Mouse (Mus musculus): Measurements from ENCODE around the gene Cacng5.

Gene Cacng5

DNA sequence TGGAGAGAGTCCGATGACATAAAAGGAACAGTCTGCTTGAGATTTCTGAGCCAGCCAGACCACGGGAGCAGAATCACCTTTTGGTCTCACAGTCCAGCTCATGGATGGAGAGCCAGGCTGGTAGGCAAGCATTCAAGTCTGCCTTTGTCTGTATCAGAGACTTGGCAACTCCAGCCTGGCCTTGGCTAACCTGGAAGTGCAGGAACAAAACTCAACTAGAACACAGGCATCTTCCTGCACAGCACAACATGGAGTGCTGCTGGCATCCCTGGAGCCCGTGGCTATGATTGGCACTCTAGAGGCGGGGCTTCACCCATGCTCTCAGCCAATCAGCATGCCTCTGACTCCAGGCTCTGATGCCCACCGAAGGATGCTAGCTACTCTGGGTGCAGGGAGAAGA lies 38.0 kb downstream of the Cacng5 start:
- DNase-seq = no peak

DNA sequence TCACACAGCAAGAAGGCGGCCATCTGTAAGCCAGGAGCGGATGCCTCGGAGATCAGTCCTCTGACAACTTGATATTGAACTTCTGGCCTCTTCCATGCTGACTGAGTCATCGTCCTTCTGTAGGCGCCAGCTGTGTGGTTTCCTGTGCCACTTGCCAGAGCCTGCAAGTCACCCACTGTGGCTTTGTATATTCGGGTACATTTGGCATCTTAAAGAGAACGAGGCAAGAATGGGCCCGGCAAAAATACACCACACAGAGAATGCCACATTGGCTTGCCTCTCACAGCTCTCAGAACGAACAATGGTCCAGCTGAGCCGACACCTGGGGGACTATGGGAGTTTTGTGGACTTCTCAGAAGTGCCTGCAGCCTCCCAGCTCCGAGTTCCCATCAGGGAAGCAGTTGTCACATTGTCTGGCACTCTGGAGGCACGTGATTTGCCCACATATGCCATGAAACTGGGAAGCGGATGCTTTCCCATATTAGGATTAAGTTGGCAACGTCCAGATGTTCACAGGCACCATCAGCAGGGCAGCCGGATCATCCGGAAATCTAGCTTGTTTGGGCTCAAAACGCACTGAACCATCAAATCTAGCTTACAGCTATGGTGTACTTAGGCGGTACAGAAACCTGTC lies 38.9 kb downstream of the Cacng5 start:
- DNase-seq = no peak

DNA sequence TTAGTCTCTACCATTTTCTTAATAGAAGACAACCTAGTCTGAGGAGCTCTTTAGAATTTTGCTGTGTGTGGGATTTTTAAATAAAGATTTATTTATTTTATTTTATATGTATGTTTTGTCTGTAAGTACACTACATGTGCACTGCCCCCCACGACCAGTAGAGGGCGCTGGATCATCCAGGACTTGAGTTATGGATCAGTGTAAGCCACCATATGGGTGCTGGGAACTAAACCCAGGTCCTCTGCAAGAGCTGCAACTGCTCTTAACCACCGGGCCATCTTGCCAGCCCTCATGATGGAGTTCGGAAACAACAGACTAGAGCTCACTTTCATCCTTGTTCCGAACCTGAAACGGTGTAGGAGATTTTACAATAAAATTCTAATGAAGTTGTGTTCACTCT lies 42.1 kb downstream of the Cacng5 start:
- no peak for DNase-seq

DNA sequence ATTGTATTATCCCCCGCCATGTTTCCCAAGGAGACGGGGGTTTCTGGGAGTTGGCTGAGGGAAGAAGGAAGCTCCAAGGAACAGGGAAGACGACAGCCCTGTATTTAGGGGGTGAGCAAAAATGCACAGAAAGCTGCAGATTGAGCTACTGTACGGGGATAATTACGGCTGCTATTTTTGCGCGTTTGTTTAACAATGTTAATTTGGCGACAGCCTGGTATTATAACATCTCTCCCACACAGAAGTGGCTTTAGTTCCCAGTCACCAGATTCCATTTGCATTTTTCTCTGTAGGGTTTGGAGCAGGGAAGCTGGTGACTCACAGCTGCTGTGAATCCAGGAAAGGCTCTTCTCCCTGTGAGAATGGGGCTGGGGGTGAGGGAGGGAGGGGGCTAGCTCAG lies 47.3 kb downstream of the Cacng5 start:
- no peak for DNase-seq

DNA sequence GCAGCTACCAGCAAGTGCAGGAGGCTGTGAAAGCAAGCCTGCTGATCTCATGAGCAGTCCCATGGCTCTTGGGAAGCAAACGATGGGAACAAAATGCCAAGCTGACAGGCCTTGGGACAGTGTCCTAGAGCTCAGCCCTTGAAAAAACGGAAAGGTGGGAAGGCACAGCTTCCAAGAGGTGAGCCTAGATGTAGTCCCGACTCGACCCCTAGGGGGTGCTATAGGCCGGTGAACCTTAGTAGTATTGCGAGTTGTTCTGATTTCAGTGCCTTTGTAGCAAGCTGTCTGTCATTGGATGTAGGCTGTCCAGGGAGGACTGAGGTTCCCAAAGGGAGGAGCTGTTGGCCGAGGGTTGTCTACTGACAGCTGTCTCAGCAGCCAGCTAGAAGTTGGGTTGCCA lies 49.7 kb downstream of the Cacng5 start:
- peak; percentile 71 for DNase-seq

DNA sequence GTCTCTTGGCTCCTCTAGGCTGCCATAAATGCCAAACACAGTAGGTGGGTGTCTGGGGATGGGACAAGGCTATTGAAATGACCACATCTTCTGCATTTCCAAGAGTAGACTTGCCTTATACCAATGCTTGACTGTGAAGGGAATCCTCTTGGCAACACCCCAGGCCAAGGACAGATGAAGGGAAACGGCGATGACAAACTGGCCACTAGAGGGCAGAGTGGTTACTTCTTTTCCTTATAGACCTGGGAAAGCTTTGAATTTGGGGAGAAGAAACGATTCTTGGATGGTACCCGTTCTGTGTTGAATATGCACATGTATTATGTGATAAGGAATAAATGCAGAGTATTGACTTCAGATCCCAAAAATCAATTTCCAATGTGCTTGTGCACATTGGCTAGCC lies 50.8 kb downstream of the Cacng5 start:
- DNase-seq = peak; percentile 67

DNA sequence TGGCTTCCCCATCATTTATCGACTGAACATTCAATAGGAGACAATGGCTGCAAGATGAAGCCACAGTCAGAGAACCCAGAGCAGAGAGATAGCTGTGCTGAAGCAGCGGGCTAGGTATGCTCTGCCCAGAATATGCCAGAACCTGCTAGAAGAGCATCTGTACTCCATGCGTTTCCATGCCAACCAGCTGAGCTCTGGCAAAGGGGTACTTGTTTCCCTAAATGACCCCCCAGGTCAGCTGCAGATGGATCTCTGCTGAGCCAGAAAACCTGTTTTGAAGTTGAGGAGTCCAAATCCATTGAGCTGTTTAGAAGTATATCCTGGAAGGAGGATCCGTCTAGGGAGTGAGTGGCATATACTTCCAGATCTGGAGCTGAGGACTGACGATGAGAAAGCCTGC lies 53.1 kb downstream of the Cacng5 start:
- no peak for DNase-seq

DNA sequence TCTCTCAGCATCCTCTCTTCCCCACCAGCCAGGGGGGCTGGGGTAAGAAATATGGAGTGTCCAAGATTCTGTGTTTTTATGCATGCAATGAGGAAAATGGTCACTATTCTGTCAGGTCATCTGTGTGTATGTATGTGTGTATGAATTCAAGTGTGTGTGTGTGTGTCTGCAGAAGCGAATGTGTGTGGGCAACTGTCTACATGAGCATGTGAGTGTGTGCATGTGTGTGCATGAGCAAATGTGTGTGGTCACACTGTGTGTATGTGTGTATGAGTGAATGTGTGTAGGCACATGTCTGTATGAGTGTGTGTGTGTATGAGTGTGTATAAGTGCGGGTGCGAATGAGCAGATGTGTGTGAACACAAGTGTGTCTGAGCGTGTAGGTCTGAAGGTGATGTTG lies 55.0 kb downstream of the Cacng5 start:
- no peak for DNase-seq

DNA sequence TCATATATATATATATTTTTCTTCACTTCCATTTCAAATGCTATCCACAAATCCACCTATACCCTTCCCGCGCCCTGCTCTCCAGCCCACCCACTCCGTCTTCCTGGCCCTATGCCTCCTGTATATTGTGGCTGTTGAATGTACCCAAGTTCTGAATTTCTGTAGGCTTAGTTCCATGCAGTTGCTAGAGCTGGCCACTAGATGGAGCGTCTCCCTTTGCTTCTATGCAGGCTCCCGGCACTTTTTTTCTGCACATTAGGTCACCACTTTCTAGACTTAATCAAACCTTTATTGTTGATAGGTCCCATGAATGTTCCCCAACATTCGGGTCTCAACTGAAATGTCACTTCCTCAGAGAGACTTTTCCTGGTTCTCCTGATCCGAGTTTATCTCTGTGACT lies 55.6 kb downstream of the Cacng5 start:
- DNase-seq = peak; percentile 54

DNA sequence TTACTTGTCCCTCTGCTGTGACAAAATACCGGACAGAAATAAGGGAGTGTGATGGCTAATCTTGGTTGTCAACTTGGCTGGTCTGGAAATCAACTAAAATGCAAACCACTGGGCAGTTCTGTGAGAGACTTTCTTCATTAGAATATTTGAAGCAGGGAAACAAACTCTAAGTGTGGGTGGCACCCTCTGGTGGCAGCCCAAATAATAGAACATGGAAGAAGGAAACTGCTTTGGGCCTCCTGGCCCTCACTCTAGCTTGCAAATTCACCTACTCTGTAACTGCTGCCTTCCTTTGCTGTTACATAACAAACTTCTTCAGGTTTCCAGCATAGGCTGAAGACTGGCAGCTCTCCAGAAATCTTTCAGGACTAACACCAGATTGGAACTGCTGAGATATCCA lies 61.8 kb downstream of the Cacng5 start:
- peak; percentile 54 for DNase-seq

DNA sequence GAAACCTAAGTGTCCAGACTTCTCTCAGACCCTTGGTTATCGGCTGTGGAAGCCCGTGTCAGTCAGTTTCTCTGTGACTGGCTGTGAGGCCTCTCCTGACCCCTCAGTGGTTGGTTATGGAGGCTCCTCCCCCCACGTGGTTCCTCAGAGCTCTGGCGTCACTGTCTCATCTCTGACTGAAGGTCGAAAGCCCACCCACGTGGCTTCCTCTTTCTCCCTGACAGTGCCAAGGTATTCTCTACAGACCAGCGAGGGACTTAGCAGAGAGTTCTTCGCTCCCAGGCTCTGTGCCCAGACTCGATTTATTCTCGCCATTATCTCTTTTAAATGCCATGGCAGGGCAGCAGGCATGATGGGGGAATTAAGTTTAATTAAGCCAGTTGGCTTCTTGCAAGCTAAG lies 65.2 kb downstream of the Cacng5 start:
- DNase-seq = peak; percentile 3

DNA sequence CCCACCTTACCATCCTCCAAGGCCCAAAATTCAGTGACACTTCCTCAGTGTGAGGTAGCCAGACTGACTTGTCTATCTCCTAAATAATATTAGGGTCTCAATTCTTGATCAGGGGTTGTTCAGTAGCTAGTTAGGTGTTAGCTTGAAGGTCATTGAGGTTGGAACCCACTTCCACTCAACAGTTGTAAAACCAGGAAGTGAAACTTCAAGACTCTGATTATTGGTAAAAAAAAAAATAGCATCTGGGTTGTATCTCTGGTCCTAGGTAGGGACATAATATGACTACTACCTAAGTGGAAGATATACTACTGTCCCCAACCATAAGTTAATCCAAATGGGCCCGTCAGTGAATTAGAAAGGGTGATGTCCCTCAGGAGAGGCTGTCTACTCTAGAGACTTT lies 70.7 kb downstream of the Cacng5 start:
- DNase-seq = no peak

DNA sequence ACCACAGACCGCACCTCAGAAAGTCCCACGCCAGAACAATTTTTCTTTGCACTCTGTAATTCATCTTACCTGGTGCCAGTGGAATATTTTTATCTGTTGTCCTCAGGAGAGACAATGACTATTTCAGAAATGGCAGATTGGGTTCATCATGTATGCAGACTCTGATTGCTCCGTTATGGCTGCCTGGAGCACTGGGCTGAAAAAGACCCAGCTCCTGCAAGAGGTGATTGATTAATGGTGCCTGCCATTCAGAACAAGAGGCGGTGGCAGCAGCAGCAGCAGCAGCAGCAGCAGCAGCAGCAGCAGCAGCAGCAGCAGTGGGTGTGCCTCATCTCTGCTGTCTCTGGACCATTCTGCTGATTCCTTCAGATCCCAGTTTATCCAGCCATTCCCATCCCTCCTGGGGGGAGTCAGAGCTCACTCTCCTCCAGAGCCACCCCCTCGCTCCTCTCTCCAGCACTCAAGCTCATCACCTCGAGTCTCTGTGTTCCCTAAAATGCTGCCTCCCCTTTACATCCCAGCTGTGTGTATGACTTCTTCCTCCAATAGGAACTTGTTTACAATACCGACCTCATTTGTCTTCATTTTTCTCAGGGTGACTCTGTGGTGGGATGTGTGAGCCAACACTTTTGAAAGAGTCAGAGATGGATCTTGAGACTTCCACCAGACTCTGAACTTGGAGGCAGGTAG lies 81.4 kb downstream of the Cacng5 start:
- no peak for DNase-seq
